Mouse (Mus musculus) brain, embryonic 18.5 days (tissue): ENCODE results near the gene Gpatch11.
"Not testable (repeated sequence)": the region's sequence is repeated elsewhere in the genome, so short reads cannot be mapped to it uniquely, and the experiment has no call there.

Experiments
- DNase-seq: peaks from one replicate; pipeline ENCODE4 v3.0.0-alpha.2; 2012; ENCODE audit warnings: low read depth, low spot score

The Gpatch11 gene

DNA sequence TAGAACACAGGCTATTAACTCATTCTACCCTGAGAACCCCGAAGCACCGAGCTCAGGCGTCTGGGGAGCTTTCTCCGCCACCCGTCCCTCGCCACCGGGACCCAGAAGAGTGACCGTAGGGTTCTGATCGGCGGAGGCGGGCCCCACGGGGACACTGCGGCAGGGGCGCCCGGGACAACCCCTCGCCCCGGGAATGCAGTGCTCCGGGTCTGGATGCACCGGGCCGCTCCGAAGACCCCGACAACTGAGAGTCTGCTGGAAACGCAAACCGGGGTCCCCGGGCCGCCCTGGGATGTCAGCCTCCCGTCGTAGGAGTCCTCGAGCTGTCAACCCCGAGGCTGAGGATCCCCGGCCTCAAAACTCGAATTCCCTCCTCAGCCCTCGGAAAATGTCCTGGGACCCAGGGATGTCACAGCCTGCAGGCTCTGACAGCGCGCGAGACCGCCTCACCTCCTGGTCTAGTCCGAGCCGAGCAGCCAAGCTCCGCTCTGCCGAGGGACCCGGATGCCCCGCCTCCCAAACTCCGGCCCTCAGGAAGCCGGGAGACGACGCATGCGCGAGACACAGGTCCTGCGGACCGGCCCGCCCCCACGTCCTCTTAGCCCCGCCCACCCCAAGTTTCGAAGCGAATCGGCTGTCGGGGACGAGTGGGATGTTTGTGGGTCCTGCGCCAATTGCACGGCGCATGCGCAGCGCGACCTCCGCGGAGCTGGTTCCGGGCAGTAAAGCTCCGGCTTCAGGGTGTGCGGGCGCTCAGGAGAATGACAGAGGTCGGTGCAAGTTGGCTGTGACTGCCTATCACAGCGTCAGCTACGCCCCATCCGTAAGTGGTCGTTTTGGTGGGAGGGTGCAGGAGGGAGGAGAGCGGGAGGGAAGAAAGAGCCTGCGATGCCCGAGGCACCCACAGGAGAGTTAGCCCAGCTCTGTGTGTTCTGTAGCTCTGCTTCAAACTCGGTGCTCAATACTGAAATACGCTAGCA is at the start of gene Gpatch11, which contains the start of gene Heatr5b:
TSS of gene Gpatch11 (plus strand) at position 712 of the 980 bp plus-strand sequence.
TSS of gene Heatr5b (minus strand) at position 509 of the 980 bp plus-strand sequence.
- DNase-seq = peak; percentile 96

DNA sequence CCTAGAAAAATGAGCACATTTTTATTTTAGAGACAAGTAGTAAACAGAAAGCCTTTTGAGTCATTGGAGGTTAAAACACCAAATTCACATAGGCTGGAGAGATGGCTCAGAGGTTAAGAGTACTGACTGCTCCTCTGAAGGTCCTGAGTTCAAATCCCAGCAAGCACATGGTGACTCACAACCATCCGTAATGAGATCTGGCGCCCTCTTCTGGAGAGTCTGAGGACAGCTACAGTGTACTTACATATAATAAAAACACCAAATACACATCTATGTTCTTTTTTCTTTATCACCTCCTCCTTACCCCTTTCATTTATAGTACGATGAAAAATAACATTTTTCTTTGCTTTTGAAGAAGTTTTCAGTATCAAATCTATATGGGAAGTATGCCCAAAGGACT is 47.1 kb upstream of the Gpatch11 start:
- DNase-seq = not testable (repeated sequence)

DNA sequence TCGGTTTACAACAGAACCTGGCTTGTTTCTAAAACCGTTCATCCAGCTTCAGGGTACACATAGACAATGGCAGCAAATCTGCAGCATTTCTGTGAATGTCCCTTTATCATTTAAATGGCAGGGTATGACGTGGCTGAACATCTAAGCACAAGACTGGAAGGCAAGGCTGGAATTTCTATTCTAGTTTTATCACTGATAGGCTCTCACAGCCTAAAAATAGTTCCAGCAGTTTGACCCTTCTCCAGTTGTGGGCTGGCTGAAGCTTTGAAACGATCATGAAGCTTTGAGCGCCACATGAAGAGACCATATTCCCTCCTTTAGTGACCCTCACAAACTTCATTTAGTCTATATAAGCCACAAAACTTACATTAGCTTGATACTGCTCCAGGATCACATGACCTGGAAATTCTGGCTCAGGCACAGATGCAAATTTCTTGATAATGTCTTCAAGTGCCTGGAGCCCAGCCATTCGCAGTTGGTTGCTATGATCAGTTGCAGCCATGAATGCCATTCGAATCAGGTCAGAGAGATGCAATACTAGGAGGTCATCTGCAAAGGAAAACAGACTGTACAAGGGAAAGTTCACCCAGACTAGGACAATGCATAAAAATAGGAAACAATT is 44.2 kb upstream of the Gpatch11 start:
- no peak for DNase-seq

DNA sequence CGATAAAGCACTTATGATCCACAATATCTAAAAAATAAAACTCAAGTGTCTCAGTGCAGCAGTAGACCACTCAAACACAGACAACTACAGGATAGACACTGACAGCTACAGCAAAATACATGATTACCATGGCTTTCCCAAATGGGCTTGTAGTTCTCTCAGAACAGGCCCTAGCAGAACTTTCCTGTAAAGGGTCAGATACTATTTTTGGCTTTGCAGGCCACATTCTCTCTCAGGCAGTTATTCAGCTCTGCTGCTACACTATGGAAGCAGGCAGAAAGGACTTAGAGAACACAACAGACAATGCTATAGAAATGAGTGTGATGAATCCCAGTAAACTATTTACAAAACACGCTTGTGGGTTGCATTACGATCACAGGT is 43.7 kb upstream of the Gpatch11 start:
- DNase-seq = no peak

DNA sequence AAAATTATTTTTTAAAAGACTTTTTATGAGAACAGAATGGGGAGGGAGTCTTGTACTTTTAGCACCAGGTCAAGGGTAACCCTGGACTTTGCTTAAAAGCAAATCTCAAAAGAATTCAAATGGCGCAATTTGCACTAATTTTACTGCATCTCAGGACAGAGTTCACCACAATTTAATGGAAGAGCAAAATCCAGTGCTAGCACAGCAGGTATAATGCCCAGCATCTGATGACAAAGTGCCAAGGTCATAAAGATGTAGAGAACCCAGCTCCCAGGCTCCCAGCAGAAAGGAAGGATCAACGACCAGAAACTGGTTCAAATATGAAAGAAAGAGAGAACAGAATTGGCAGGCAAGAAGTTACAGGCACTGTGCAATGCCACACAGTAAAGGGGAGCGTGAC is 43.2 kb upstream of the Gpatch11 start:
- no peak for DNase-seq

DNA sequence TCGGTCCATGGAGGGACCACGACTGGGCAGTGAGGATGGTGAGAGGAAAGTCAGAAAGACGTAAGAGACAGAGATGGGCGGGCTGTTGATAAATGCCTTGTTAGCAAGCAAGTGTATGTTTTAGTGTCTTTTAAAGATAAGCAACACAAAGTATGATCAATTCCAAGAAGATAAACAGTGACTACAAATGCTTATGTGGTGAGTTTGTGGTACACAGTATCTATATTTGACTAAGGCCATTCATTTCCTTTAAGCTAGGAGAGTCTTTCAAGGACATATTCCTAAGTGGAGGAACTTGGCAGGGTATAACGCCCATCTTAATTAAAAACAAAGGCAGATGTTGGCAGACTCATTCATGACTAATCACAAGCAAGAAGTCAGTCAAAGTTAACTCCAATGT is 41.0 kb upstream of the Gpatch11 start:
- no peak for DNase-seq

DNA sequence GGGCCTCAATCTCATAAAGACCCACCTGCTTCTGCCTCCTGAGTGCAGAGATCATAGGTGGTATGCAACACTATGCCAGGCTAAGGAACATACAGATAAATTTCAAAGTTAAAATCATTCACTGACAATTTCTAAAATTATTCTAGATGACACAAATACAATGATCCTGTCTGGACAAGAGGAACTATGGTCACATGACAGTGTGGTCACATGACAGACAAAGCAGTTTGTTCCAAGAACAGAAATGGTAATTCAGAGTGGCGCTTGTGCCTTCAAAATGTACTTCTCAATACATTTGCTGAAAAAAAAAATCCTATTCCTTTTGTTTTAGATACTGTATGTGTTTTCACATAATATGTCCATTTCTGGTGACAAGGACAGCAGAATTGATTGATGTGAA is 38.1 kb upstream of the Gpatch11 start:
- no peak for DNase-seq

DNA sequence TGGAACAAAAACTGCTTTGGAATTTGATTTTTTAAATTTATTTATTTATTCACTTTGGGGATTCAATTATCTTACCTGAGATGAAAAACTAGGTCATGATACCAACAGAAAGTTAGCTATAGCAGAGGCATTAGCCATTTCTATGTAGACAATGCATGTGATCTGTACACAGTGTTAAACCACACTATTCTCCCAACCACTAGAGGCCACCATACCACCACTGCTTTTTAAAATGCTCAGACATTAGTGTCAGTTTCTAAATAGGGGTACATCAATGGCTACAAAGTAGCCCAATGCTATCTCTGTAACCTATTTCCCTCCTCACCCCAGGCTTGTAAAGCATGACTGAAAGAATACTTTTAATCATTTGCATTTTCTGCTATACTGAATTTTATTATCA is 26.3 kb upstream of the Gpatch11 start:
- no peak for DNase-seq

DNA sequence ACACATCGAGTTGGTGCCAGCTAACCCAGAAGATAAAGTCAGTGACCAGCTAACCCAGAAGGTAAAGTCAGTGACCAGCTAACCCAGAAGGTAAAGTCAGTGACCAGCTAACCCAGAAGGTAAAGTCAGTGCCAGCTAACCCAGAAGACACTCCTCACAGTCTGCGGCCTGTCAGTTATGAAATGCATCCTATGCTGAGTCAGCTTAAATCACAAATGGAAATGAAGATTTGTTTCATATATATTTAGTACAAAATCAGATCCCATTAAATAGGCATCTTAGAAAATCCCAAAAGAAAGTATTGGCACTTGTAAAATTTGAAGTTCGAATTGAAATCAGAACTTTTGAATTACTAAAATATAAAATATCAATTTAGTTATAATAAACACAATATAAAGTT is 25.8 kb upstream of the Gpatch11 start:
- no peak for DNase-seq

DNA sequence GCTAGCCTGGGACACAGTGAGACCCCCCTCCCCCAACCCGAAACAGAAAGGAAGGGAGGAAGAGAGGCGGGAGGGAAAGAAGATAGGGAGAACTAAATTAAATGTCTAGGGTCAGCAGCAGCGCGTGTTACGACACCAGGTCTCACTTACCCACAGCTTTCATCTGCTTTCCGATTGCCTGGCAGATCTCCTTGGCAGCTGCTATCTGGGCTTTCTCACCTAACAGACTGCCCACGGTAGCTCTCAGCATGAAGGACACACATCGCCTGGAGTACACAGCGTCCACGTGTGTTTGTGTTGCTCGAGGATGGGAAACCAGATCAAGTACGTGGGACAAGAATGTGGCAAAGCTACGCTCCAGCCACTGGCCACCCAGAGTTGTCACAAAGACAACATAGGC is 11.0 kb upstream of the Gpatch11 start:
- no peak for DNase-seq

DNA sequence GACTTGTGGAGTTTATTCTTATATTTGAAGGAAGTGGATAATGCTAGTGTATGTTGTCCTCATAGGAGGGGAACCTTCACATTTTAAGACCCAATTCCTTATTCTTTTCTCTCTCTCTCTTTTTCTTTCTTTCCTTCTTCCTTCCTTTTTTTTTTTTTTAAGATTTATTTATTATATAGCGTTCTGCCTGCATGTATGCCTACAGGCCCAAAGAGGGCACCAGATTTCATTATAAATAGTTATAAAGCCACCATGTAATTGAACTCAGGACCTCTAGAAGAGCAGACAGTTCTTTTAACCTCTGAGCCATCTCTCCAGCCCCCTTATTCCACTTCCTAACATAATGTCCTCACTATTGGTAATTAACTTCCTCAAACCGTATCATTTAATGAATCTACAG is 689 bp downstream of the Gpatch11 start:
- DNase-seq = no peak

DNA sequence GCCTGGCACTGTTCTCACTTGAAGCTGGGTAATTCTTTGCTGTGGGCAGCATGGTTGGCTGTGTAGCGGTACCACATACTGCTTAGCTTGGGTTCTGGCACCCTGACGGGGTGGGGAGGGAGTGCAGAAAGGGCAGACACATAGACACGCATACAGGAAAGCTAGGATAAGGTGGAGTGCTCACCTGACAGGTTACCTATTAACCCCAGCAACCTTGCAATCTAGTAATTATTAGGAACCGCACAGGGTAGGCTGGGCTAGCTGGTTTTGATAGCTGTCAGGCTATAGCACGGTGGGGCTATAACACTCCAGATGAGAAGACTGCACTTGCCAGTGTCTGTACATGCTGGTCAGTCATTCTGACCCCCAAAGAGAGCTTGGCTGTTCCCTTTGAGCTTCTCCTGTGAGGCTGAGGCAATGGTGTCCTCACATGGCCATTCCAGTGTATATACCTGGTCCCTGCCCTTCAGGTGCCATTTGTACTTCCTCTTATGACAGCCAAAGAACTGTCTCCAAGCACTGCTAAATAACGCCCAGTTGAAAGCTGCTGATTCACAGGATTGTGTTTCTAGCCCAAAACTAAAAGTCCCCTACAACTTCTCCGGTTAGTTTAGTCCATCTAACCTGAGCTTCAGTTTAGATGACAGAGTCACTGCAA is 7.0 kb downstream of the Gpatch11 start:
- DNase-seq = no peak

DNA sequence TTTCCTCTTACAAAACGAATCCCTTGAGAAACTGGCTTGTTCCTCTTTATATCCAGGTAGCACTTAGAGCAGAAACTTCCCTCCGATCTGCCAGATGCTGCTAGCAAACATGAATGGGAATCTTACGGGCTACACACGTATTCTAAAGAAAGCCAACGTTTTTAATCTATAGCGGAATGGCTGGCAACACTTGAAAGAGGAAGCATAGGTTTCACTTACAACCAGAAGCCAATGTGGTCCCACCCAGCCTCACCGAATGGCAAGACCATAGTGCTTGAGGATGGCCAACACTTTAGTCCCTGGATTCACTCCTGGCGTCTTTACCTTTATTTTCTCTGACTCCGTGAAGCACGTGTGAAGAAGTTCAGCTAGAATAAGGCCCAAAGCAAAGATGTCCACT is 20.9 kb downstream of the Gpatch11 start:
- DNase-seq = no peak

DNA sequence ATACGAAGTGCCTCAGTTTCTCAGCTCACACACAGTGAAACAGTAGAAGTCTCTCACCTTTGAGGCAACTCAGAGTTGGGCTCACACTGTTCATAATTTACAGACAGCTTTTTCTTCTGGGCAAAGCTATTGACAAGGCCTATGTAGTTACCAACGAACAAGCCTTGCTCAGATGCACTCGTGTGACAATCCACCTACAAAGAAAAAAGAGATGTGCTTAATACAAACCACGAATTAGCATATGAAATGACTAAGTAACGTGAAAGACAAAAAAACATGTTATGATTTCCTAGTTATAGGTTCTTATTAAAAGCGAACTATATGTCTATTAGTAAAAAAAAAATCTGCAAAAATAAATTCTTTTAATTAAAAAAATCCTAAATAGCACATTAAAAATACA is 38.5 kb downstream of the Gpatch11 start:
- no peak for DNase-seq

DNA sequence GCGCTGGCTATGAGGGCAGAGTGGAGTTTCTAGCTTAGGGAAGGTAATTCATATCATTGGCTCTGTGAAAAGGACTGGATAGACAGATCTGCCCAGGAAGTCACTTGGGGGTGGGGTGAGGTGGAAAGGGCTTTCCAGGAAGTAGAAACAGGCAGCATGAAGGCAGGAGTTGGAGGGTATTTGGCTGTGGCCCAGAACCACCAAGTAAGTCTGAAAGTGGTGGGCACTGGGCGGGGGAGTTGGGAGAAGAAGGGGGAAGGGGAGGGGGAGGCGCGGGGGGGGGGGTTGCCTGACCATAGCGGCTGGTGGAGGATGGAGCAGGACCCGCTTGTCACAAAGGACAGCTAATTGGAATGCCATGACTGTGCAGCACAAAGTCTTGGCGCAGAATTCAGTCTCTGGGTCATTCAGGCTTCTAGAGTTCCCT is 46.5 kb downstream of the Gpatch11 start:
- no peak for DNase-seq

DNA sequence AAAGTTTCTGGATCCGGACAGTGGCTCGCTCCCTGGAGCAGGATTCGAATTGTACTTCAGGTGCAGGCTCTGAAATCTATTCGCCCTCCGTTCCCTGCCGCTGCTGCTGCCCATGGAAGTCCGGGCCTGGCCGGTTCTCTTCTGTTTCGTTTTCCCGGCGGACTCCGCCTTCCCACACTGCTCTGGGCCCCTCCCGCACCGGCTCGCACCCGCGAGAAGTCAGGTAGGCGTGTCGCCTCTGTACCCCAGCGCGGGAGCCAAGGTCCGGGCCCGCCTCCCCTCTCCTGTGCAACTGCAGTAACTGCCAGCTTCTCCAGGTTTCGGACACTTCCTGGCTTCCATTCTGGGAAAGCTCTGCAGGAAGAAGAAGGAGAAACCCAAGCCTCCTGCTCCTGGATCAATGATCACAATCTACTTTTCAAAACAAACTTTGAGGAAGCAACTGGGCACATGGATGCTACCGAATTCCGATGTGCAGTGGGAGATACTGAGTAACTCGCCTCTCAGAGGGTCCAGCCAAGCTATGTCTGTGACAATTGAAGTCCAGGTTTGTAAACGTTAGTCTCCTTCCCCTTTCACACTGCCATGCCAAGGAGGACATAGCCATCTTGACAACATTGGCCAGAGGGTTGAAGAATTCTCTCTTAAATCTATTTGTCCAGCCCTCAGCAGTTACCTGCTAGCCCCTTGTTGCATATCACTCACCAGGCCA is 47.2 kb downstream of the Gpatch11 start, which contains the start of gene Eif2ak2:
TSS of gene Eif2ak2 (minus strand) at position 173 of the 712 bp plus-strand sequence.
- no peak for DNase-seq

DNA sequence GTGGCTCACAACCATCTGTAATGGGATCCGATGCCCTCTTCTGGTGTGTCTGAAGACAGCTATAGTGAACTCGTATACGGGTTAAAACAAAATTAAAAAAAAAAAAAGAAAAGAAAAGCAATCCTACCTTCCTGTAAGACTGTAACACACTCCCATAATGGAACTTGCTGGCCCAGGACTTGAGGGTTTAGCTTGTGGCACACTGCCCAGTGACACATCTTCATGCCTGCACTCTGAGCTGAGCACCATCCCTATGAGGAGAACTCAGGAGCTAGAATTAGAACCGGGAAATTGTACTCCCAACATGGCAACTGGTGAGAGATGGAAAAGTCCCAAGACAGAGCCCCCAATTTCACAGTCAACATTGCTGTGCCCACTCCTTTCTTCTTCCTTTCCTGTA is 47.9 kb downstream of the Gpatch11 start:
- DNase-seq = no peak

DNA sequence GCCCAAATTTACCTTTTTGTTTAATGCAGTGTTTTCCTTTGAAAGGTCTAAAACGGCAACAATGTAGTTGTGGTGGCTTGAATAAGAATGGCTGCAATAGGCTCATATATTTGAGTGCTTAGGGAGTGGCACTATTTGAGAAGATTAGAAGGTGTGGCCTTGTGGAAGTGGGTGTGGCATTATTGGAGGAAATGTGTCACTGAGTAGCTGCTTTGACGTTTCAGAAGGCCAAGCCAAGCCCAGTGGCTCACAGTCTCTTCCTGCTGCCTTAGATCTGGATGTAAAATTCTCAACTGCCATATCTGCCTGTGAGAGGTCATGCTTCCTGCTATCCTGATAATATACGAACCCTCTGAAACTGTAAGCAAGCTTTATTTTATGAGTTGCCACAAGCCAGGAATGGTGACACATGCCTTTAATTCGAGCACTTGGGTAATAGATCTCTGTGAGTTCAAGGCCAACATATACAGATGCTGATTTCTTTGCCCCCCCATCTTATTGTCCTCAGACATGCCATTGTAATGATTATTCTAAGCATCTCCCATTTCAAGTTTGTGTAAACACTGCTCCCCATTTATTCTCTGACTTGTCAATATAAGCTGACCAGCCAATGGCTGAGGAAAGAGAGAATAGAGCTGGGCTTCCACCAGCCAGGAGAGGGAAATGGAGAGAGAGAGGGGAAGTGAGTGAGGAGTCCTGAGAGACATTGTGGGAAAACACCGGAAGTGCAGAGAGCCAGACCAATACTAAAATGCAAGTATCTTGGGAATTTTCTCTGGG is 50.1 kb downstream of the Gpatch11 start:
- no peak for DNase-seq

DNA sequence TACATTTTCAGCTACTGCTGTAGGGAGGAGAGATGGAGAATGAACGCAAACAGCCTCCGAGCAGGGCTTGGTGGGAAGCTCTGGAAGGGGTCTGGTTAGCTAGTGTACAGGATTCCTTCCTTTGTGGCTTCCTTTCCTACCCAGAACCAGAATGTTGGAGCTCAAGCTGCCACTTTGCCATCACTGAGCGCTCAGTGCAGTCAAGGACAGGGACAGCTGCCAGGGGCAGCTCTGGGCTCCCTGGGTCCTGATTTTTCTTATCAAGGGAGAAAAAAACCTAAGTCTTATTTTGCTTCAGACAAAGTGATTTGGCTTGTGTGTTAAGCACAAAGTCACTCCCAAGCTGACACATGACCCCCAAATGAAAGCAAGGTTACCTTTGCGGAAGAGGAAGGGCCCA is 53.2 kb downstream of the Gpatch11 start:
- DNase-seq = no peak

DNA sequence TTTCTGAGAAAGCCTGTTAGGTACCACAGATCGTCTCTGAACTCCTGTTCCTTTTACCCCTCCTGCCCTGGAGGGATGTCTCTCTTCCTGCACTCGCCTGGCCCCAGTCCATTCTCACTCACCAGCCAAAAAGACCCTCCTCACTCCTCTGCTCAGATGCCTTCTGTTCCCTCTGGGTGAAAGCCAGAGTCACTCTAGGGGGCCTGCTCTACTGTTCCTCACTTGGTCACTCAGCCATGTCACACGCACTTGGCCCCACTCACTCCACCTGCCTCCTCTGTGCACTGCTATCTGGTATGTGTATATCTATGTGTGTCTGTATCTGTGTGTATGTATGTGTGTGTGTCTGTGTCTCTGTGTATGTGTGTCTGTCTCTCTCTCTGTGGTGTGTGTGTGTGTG is 53.8 kb downstream of the Gpatch11 start:
- DNase-seq = no peak

DNA sequence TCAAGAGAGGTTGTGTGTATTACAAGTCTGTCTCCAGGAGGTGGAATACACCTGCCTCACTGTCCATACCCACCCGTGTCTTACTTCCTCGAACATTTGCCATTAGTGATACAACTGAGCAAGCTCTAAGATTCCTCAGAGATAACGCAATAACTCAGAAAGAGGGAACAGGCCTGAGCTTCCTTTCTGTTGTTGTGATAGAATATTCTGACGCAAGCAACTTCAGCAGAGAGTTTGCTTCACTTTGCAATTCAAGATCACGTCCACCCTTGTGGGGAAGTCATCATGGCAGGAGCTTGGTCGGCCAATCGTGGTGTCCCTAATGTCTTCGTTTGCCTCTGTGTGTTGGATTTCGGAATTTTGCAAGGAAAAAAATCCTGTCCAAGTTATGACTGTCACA is 55.7 kb downstream of the Gpatch11 start:
- DNase-seq = no peak
